Mouse (Mus musculus): ENCODE measurements at regions not wholly inside any gene's neighbourhood (a gene's known extent, or its start where the extent isn't known, plus 50 kb on each side); places are given as distances from the start of the nearest gene placed in this dataset.
"Not testable (repeated sequence)": the region's sequence is repeated elsewhere in the genome, so short reads cannot be mapped to it uniquely, and the experiment has no call there.

DNA sequence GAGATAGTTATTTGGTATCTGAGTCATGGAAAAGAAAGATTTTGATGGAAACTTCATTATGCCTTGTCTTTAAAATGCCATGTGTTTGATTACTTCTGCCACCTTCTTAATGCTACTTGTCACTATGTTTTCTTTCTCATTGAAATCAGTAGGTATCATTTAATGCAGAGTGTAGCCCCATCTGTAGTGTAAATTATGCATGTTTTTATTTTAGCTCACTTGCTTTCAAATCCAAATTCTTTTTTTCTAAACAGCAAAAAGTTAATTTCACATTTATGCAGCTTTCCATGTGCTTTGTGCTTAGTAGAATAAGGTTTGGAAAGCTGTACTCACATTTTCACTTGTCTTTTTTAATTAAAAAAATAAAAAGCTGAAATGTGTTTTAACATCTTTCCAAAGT is 748.0 kb upstream of the Epha7 start:
- no peak for DNase-seq (ENCODE audit: low read depth, low spot score)

DNA sequence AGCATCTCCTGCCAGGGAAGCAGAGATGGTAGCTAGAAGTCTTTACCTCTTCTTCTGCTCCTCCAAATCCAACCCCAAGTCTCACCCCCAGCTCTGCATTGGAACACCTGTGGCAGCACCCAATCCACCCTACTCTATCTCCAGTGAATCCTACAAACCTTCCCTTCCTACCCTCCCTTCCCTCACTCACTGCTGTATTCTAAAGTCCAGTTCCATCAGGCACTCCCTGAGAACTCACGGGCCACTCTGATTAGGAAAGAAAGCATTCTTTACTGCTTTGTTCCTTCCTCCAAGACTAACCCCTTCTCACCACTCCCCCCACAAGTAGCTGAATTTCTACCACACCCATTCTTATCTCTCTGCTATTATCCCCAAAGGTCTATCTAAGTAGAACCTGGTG is 747.1 kb upstream of the Epha7 start:
- no peak for DNase-seq (ENCODE audit: low read depth, low spot score)

- DNase-seq (ENCODE audit: low read depth, low spot score), result no peak
Measured at GRCm38 (mm10) chr4:28079030-28079429, 733.9 kb upstream of the Epha7 start.

DNA sequence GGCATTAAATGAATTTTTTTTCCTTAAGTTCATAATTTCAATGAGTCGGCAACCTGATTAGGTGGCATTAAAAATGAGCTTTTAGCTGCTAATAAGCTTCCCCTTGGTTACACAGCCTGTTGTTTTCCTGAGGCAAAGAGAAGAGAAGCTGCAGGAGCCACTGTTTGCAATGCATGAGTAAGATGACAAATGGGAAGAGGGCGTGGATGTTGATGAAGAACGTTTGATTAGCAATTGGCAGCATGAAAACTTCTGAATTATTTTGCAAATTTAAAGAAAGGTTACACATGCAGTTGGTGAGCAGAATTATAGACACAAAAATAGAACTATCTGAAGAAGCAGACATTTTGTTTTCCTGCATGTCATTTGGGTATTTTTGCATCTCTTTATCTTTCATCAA is 720.1 kb upstream of the Epha7 start:
- DNase-seq (ENCODE audit: low read depth, low spot score), result no peak

DNA sequence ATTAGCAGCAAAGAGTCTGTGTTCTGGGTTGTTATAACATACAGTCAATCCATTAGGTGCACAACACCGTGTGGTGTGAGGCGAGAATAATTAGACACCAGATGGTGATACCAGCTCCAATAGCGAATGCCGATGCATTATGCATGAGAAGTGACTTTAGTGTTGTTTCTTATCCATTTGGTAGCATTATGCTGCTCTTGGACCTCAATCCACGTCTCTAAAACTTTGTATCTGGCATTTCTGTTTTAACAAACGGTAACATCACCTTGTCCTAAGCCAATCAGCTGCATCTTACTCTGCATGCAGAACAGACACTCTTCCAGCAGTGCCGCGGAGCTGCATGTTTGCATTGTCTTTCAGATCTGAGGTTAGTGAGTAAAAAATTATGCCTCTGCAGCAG is 669.8 kb upstream of the Epha7 start:
- DNase-seq (ENCODE audit: low read depth, low spot score), result no peak

- DNase-seq (ENCODE audit: low read depth, low spot score), result no peak
Measured at GRCm38 (mm10) chr4:28155116-28155515, 657.8 kb upstream of the Epha7 start.

DNA sequence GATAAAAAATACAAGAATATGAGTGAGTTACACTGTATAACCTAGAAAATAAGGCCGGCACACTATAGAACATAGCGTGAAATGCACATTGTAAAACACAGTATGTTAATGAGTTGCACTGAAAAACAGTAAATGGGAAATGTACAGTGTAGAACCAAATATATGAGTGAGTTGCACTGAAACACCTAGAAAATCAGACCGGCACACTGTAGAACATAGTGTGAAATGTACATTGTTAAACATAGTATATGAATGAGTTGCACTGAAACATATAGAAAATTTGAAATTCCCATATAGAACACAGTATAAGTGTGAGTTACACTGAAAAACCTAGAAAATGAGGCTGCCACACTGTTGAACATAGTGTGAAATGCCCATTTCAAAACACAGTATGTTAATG is 636.2 kb upstream of the Epha7 start:
- peak; percentile 79 for DNase-seq (ENCODE audit: low read depth, low spot score)

GRCm38 (mm10) chr4:28190861-28191260 is 622.1 kb upstream of the Epha7 start:
- DNase-seq (ENCODE audit: low read depth, low spot score), result no peak

DNA sequence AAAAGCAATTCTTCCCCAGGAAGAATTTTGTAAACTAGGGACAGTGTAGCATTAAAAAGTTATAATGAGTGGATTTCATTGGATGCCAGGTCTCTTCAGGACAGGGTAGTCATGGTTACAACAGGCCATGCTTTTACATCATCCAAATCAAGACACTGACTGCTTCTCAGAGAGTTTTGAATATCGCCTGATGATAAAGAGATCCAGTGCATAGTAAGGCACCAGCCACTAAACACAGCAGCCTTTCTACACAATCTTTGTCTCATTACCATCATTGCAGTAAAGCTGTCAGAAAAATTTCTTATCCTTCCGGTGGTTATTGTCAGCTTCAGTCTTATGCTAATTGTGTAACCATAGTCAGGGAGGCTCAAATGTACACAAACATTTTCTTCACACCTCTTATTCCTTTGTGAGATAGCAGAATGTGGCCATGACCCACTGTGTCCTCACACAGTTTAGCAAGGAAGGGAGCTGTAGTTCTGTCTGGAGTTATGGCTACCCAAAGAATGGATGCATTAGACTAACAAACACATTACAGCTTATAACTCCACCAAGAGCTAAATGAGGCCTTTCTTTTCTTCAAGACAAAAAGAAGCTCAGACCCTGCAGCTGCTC is 585.2 kb upstream of the Epha7 start:
- no peak for DNase-seq (ENCODE audit: low read depth, low spot score)

DNA sequence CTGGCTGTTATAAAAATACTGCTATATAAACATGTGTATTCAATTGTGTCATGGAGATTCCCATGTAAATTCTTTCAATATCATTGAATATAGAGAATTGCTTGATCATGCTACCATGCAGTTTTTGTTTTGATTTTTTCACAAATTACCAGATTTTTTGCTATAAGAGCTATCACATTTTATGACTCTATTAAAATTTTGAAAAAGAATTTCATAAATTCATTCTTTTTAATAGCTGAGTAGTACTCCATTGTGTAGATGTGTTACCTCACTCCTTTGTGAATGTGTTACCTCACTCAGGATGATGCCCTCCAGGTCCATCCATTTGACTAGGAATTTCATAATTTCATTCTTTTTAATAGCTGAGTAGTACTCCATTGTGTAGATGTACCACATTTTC is 577.4 kb upstream of the Epha7 start:
- not testable (repeated sequence) for DNase-seq (ENCODE audit: low read depth, low spot score)

- DNase-seq (ENCODE audit: low read depth, low spot score), result no peak
Measured at GRCm38 (mm10) chr4:28242272-28242671, 570.7 kb upstream of the Epha7 start.
